Mouse (Mus musculus): ENCODE measurements around the gene Dbndd1. TPM values are rescaled to one million over a fixed set of nuclear protein-coding genes. Genes with fewer than 3 reads are reported as not detected.
A peak's percentile ranks its signal among the peaks of the same experiment; 100 is the strongest.
"Not testable (repeated sequence)": the region's sequence is repeated elsewhere in the genome, so short reads cannot be mapped to it uniquely, and the experiment has no call there.

The Dbndd1 gene
- total RNA-seq, 2 experiments from 2014 or later = 12.4 to 12.8 TPM

GRCm38 (mm10) chr8:123502192-123502591, 13.1 kb downstream of the Dbndd1 start:
- DNase-seq (ENCODE audit: low spot score in 2 of 2) = no peak
- intact Hi-C loops (cut with DNase I) = no loop called here

- intact Hi-C loops (cut with DNase I) = no loop called here
- DNase-seq (ENCODE audit: low spot score in 2 of 2) = no peak
Measured at GRCm38 (mm10) chr8:123499556-123499955, 15.7 kb downstream of the Dbndd1 start.

GRCm38 (mm10) chr8:123498963-123499362, 16.3 kb downstream of the Dbndd1 start:
- intact Hi-C loops (cut with DNase I) = no loop called here
- DNase-seq (ENCODE audit: low spot score in 2 of 2) = no peak

DNA sequence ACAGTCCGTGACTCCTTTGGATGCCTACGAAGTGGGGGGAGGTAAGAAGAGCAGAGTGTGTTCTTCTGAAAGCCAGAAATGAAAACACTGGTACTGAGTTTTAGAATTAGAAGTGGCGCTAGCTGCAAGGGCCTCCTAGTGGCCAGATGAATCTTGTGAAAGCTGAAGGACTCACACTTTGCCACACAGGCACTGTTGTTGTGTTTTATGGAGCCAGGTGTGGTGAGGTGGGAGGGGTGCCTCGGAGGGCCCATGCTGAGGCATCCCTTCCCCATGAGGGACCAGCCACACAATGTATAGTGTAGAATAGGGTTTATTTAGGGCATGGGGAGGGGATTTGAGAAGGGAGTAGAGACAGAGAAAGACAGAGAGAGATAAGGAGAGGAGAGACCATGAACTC, 17.6 kb downstream of the Dbndd1 start:
- intact Hi-C loops (cut with DNase I) = no loop called here

GRCm38 (mm10) chr8:123492898-123493297, 22.4 kb downstream of the Dbndd1 start:
- DNase-seq (ENCODE audit: low spot score in 2 of 2) = no peak
- intact Hi-C loops (cut with DNase I) = no loop called here

More for the DNA sequence above, 17.6 kb downstream of the Dbndd1 start:
- DNase-seq (ENCODE audit: low spot score in 2 of 2) = no peak

DNA sequence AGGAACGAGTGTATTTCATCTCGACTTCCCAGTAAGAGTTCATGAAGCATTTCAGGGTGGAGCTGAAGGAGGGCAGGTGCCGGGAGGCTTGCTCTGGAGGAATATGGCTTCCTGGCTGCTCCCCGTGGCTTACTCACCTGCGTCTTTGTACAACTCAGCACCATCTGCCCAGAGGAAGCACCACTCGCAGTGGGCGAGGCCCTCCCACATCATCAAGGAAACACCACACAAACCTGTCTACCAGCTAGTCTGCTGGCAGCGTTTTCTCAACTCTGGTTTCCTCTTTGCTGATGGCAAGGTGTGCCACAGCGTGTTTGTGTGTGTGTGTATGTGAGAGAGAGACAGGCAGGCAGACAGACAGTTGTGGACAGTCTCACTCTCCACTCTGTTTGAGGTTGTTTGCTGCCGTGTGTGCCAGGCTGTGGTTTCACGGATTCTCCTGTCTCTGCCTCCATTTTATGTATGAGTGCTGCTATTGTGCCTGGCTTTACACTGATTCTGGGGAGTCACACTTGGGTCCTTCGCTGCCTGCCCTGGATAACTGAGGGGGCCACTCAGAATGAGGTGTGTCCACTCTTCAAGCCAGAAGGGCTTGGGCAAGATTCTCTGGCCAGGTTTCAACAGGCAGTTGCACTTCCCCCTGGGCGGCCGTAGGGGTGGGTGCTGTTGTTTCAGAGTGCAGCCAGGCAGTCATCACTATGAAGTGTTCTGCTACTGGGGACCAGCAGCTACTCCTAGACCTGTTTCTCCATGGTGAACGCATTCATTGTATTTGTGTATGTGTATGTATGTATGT, 23.8 kb downstream of the Dbndd1 start:
- intact Hi-C loops (cut with DNase I) = no loop called here

GRCm38 (mm10) chr8:123482627-123483026, 32.6 kb downstream of the Dbndd1 start:
- no peak for DNase-seq (ENCODE audit: low spot score in 2 of 2)
- intact Hi-C loops (cut with DNase I) = no loop called here

More for the DNA sequence above, 23.8 kb downstream of the Dbndd1 start:
- DNase-seq (ENCODE audit: low spot score in 2 of 2) = no peak

DNA sequence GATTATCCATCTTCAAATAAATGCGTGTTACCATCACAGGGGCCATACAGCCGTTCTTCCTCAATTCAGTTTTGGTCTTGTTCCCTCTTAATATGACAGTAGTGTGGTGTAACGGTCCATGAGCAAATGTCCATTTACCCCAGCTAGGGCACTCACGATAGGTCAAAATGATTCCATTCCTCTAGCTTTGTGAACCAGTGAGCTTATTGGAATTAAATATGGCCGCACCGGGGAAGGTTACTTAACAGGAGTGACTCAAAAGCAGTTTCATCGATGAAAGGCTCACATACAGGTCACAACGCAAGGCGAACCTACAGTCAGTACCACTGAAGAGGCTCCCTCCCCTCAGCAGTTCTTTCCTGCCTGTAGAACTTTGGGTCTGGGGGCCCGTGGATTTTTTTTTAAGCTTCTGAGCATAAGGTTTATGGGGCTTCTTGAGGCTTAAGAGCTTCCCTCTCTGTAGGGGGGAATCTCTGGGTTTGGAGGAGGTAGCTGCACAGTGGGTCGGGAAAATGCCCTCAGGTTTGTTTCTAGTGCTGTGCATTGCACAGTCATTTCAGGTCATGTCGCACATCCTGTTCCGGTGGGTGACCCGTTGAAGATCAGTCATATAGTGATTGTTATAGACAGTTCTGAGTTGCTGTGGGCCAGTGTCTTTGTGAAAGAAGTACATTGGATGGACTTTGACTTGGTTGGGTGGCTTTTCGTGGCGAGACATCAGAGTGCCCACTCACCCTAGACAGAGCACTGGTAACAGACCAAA, 36.6 kb downstream of the Dbndd1 start:
- intact Hi-C loops (cut with DNase I) = no loop called here
- peak in 1 of 2 experiments; percentile 32 for DNase-seq (ENCODE audit: low spot score in 2 of 2)

- peak; percentile 91 to 92 for DNase-seq (ENCODE audit: low spot score in 2 of 2)
- intact Hi-C loops (cut with DNase I) = no loop called here
Measured at GRCm38 (mm10) chr8:123477737-123478258, 37.5 kb downstream of the Dbndd1 start, which contains the start of gene Afg3l1. Gene Afg3l1, plus strand, starts transcription at chr8:123477903.

GRCm38 (mm10) chr8:123476911-123477736, 38.1 kb downstream of the Dbndd1 start:
- DNase-seq (ENCODE audit: low spot score in 2 of 2) = peak in 1 of 2 experiments; percentile 30
- intact Hi-C loops (cut with DNase I) = no loop called here

DNA sequence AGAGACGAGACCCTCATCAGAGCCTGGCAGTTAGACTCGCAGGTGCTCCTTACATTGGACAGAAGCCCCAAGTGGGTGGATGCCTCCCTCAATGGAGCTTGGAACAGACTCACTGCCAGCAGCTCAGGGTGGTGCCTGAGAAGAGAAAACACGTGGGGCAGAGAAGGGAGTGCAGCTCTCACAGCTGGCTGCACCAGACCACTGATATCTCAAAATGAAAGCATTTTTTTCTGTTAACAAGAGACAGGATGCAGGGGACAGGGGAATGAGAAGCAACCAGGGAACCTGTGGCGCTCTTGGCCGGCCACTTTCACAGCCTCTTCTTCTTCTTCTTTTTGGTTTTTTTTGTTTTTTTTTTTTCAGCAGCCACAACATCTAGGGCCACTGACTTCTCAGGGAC, 40.7 kb downstream of the Dbndd1 start:
- DNase-seq (ENCODE audit: low spot score in 2 of 2); intact Hi-C loops (cut with DNase I): not testable (repeated sequence)

- intact Hi-C loops (cut with DNase I) = not testable (repeated sequence)
Measured at GRCm38 (mm10) chr8:123472991-123473390, 42.3 kb downstream of the Dbndd1 start.

DNA sequence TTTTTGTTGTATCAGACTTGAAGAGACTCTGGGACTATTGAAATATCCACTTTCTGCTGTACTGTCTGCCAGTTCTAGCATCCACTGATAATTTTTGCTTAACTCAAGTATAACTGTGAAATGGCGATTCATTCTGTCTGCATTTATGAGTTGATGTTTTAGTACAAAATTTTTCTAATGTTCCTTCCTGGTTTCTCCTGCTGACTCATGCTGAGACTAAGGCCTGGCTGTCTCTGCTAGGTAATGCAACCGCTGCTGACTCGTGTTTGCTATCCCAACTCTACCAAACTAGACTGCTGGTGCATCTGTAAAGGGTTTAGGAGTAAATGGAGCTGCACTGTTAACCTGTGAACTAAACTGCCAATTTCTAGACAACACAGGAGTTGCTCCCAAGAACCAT, 47.8 kb downstream of the Dbndd1 start:
- intact Hi-C loops (cut with DNase I) = no loop called here
- DNase-seq (ENCODE audit: low spot score in 2 of 2) = no peak

More at GRCm38 (mm10) chr8:123472991-123473390, 42.3 kb downstream of the Dbndd1 start:
- DNase-seq (ENCODE audit: low spot score in 2 of 2) = not testable (repeated sequence)

GRCm38 (mm10) chr8:123463651-123464050, 51.6 kb downstream of the Dbndd1 start:
- intact Hi-C loops (cut with DNase I) = no loop called here
- no peak for DNase-seq (ENCODE audit: low spot score in 2 of 2)

Other genes with a start within 250 kb of the Dbndd1 start
- gene Fanca, start 196.9 kb downstream of the Dbndd1 start, total RNA-seq (2021) = 1 to 10 TPM; 4.1 to 6.5 TPM
- gene Spire2, start 182.8 kb downstream of the Dbndd1 start, total RNA-seq (2021) = 10 to 100 TPM; 16.3 to 17.1 TPM
- gene Tcf25, start 141.7 kb downstream of the Dbndd1 start, total RNA-seq (2021) = 100 to 1,000 TPM; 541 to 593 TPM
- under 1 TPM in 1 of 2 experiments, not detected in 1; 0.09 TPM for gene Mc1r, start 108.4 kb downstream of the Dbndd1 start, total RNA-seq (2021)
- 100 to 1,000 TPM; 691 to 709 TPM for gene Tubb3, start 104.0 kb downstream of the Dbndd1 start, total RNA-seq (2021)
- gene Def8, start 91.9 kb downstream of the Dbndd1 start, total RNA-seq (2021) = 10 to 100 TPM; 76.1 to 76.7 TPM
- 10 to 100 TPM; 31.6 to 36.5 TPM for gene Afg3l1, start 37.6 kb downstream of the Dbndd1 start, total RNA-seq (2021)
- gene Gas8, start 3.4 kb upstream of the Dbndd1 start, total RNA-seq (2021) = 10 to 100 TPM; 25.7 to 30.7 TPM
- 10 to 100 TPM; 40.6 to 51.9 TPM for gene Rhou, start 138.5 kb upstream of the Dbndd1 start, total RNA-seq (2021)

Data from left cerebral cortex, postnatal 14 days (tissue).